Mouse (Mus musculus): ENCODE results near the gene Zwilch. TPM values are rescaled to one million over a fixed set of nuclear protein-coding genes. Genes with fewer than 3 reads are reported as not detected.
A peak's percentile ranks its signal among the peaks of the same experiment; 100 is the strongest.
"Not testable (repeated sequence)": the region's sequence is repeated elsewhere in the genome, so short reads cannot be mapped to it uniquely, and the experiment has no call there.

The Zwilch gene
- polyA plus RNA-seq, 1 experiment, result 0.77 TPM

- WGBS, result 43% methylated on average over 3 of the region's 3 CpGs
- Histone ChIP-seq H3K4me3 (ENCODE audit: insufficient read depth, low read depth, low read length) (no peak overlapping the region; the same call in 1 of the 2 replicates), H3K36me3 (ENCODE audit: control insufficient read depth, insufficient read depth, low read length) (peaks cover 17% of the 10 kb centered on the region), H3K4me1 (ENCODE audit: control insufficient read depth, insufficient read depth, low read length) (peaks cover 7% of the 10 kb centered on the region; the same call in 1 of the 2 replicates), H3K27me3 (replicated peaks; ENCODE audit: control insufficient read depth, insufficient read depth, low read length) (no peaks in the 10 kb centered on the region), H3K27ac (ENCODE audit: insufficient read depth, low read depth, low read length) (peak overlapping the region; percentile 77)
- TF ChIP-seq CTCF (conservative IDR thresholded peaks at IDR 0.05; ENCODE audit: insufficient read depth, insufficient read length, low read depth, low read length) (peak; percentile 30), POLR2A (IDR thresholded peaks at IDR 0.05; ENCODE audit: low read depth, low read length) (no peak)
- DNase-seq, result peak; percentile 18
These were observed 5.7 kb upstream of the Zwilch start for GRCm38 (mm10) chr9:64178610-64178973.

GRCm38 (mm10) chr9:64175378-64175777, 2.5 kb upstream of the Zwilch start:
- no peak for TF ChIP-seq CTCF (conservative IDR thresholded peaks at IDR 0.05; ENCODE audit: insufficient read depth, insufficient read length, low read depth, low read length)
- no peaks in the 10 kb centered on the region for H3K27me3 ChIP-seq (replicated peaks; ENCODE audit: control insufficient read depth, insufficient read depth, low read length)
- H3K4me3 ChIP-seq (ENCODE audit: insufficient read depth, low read depth, low read length), result no peak overlapping the region
- H3K27ac ChIP-seq (ENCODE audit: insufficient read depth, low read depth, low read length), result no peak overlapping the region
- no peak for DNase-seq
- WGBS, result 83% methylated on average over 11 of the region's 11 CpGs
- peaks cover 7% of the 10 kb centered on the region; the same call in 1 of the 2 replicates for H3K4me1 ChIP-seq (ENCODE audit: control insufficient read depth, insufficient read depth, low read length)
- H3K36me3 ChIP-seq (ENCODE audit: control insufficient read depth, insufficient read depth, low read length), result peaks cover 12% of the 10 kb centered on the region

GRCm38 (mm10) chr9:64174766-64175165, 1.9 kb upstream of the Zwilch start:
- peaks cover 12% of the 10 kb centered on the region for H3K36me3 ChIP-seq (ENCODE audit: control insufficient read depth, insufficient read depth, low read length)
- no peaks in the 10 kb centered on the region for H3K27me3 ChIP-seq (replicated peaks; ENCODE audit: control insufficient read depth, insufficient read depth, low read length)
- 44% methylated on average over 8 of the region's 8 CpGs for WGBS
- no peak overlapping the region for H3K27ac ChIP-seq (ENCODE audit: insufficient read depth, low read depth, low read length)
- no peak overlapping the region for H3K4me3 ChIP-seq (ENCODE audit: insufficient read depth, low read depth, low read length)
- TF ChIP-seq CTCF (conservative IDR thresholded peaks at IDR 0.05; ENCODE audit: insufficient read depth, insufficient read length, low read depth, low read length), result no peak
- TF ChIP-seq POLR2A (IDR thresholded peaks at IDR 0.05; ENCODE audit: low read depth, low read length), result no peak
- H3K4me1 ChIP-seq (ENCODE audit: control insufficient read depth, insufficient read depth, low read length), result peaks cover 3% of the 10 kb centered on the region; the same call in 1 of the 2 replicates
- no peak for DNase-seq

- Histone ChIP-seq H3K27ac (ENCODE audit: insufficient read depth, low read depth, low read length) (no peak overlapping the region), H3K4me3 (ENCODE audit: insufficient read depth, low read depth, low read length) (no peak overlapping the region)
These were observed 1.4 kb upstream of the Zwilch start for GRCm38 (mm10) chr9:64174341-64174740.

GRCm38 (mm10) chr9:64173666-64174220, 839 bp upstream of the Zwilch start:
- peaks cover 2% of the 10 kb centered on the region; the same call in 1 of the 2 replicates for H3K4me1 ChIP-seq (ENCODE audit: control insufficient read depth, insufficient read depth, low read length)
- H3K36me3 ChIP-seq (ENCODE audit: control insufficient read depth, insufficient read depth, low read length), result peaks cover 12% of the 10 kb centered on the region
- TF ChIP-seq POLR2A (IDR thresholded peaks at IDR 0.05; ENCODE audit: low read depth, low read length), result no peak
- TF ChIP-seq CTCF (conservative IDR thresholded peaks at IDR 0.05; ENCODE audit: insufficient read depth, insufficient read length, low read depth, low read length), result no peak
- no peaks in the 10 kb centered on the region for H3K27me3 ChIP-seq (replicated peaks; ENCODE audit: control insufficient read depth, insufficient read depth, low read length)
- WGBS, result under 1% methylated on average over 16 of the region's 16 CpGs
- DNase-seq, result no peak
- peak overlapping the region; percentile 79 for H3K4me3 ChIP-seq (ENCODE audit: insufficient read depth, low read depth, low read length)
- H3K27ac ChIP-seq (ENCODE audit: insufficient read depth, low read depth, low read length), result peak overlapping the region; percentile 27; the same call in 1 of the 2 replicates

More at GRCm38 (mm10) chr9:64174341-64174740, 1.4 kb upstream of the Zwilch start:
- H3K4me1 ChIP-seq (ENCODE audit: control insufficient read depth, insufficient read depth, low read length), result peaks cover 3% of the 10 kb centered on the region; the same call in 1 of the 2 replicates
- H3K36me3 ChIP-seq (ENCODE audit: control insufficient read depth, insufficient read depth, low read length), result peaks cover 12% of the 10 kb centered on the region
- TF ChIP-seq POLR2A (IDR thresholded peaks at IDR 0.05; ENCODE audit: low read depth, low read length) (no peak), CTCF (conservative IDR thresholded peaks at IDR 0.05; ENCODE audit: insufficient read depth, insufficient read length, low read depth, low read length) (no peak)
- DNase-seq, result no peak
- no peaks in the 10 kb centered on the region for H3K27me3 ChIP-seq (replicated peaks; ENCODE audit: control insufficient read depth, insufficient read depth, low read length)

- H3K4me3 ChIP-seq (ENCODE audit: insufficient read depth, low read depth, low read length), result peak overlapping the region; percentile 69
- H3K36me3 ChIP-seq (ENCODE audit: control insufficient read depth, insufficient read depth, low read length), result peaks cover 8% of the 10 kb centered on the region
- 2% methylated on average over 18 of the region's 18 CpGs for WGBS
- no peaks in the 10 kb centered on the region for H3K27me3 ChIP-seq (replicated peaks; ENCODE audit: control insufficient read depth, insufficient read depth, low read length)
- no peaks in the 10 kb centered on the region for H3K4me1 ChIP-seq (ENCODE audit: control insufficient read depth, insufficient read depth, low read length)
- DNase-seq, result no peak
- no peak overlapping the region for H3K27ac ChIP-seq (ENCODE audit: insufficient read depth, low read depth, low read length)
- no peak for TF ChIP-seq POLR2A (IDR thresholded peaks at IDR 0.05; ENCODE audit: low read depth, low read length)
- no peak for TF ChIP-seq CTCF (conservative IDR thresholded peaks at IDR 0.05; ENCODE audit: insufficient read depth, insufficient read length, low read depth, low read length)
These were observed 624 bp downstream of the Zwilch start for GRCm38 (mm10) chr9:64172145-64172815.

- not testable (repeated sequence) for H3K36me3 ChIP-seq (ENCODE audit: control insufficient read depth, insufficient read depth, low read length); H3K4me1 ChIP-seq (ENCODE audit: control insufficient read depth, insufficient read depth, low read length); DNase-seq; H3K27me3 ChIP-seq (replicated peaks; ENCODE audit: control insufficient read depth, insufficient read depth, low read length); H3K4me3 ChIP-seq (ENCODE audit: insufficient read depth, low read depth, low read length); H3K27ac ChIP-seq (ENCODE audit: insufficient read depth, low read depth, low read length)
- 83% methylated on average over 3 of the region's 3 CpGs for WGBS
These were observed 2.9 kb downstream of the Zwilch start for GRCm38 (mm10) chr9:64169967-64170366.
